ENCODE assay signal across 16 mouse cellular contexts in the genomic region with DNA sequence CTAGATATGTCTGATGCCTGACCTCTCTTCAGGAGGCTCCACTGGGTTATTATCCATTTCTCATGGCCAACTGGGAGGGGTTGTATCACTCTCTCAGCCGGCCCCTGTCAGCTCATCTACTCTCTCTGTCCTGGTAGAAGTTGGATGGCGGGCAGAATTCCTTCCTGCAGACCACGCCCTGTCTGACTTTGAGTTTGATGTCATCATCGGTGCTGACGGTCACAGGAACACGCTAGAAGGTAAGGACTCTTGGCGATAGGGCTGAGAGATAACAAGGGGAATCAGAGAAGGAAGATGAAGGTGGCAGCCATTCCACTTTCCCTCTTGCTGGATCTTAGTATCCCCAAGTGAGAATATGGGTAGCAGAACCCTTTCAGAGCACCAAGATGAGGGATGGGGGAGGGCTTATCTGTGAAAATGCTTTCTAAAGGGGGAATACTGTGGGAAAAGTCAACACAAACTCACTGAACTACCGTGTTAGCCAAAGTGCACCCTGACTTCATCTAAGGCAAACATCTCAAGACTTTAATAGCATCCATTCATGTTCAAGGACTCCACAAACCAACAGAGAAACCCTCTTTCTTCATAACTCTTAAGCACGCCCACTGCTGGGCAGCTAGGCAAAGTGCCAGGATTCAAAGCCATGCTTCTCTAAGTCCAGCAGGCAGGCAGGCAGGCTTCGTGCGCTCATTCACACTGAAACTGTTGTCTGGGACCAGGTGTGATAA.
A peak's percentile ranks its signal among the peaks of the same experiment; 100 is the strongest.
DNase-seq lines count a peak whose midpoint lies in the region; ATAC-seq and TF ChIP-seq lines count a peak whose summit lies in the region.
"Had no signal": no experiment of that assay in that cellular context is flagged by ENCODE, and none has a peak within 500 bp of the region (broad histone marks: within the 10 kb centered on the region; RNA-seq: fewer than 3 reads in every experiment).

No protein-coding gene starts in this region.

- ATAC-seq in heart, embryonic 12.5 days (ENCODE audit: insufficient number of reproducible peaks, low FRiP score), result no peak
- peak; percentile 65 for ATAC-seq in lung, embryonic 14.5 days (ENCODE audit: insufficient read depth)
- peak; percentile 76 for ATAC-seq in stomach, embryonic 16.5 days (ENCODE audit: insufficient read depth, low FRiP score)
- ATAC-seq: activated CD4-positive, CD25-positive, alpha-beta regulatory T cell, adult 4 months; forebrain, embryonic 16.5 days; inflammation-experienced regulatory T-cells, adult 6 months had no signal

- H3K27ac ChIP-seq in heart, embryonic 12.5 days (ENCODE audit: poor library complexity, severe bottlenecking), result peak overlapping the region; percentile 60
- peak overlapping the region; percentile 75 for H3K27ac ChIP-seq in lung, embryonic 14.5 days (ENCODE audit: low read depth)
- H3K27ac ChIP-seq in stomach, embryonic 16.5 days (ENCODE audit: low read length), result peak overlapping the region; percentile 44

- H3K4me3 ChIP-seq in heart, embryonic 12.5 days, result no peak overlapping the region
- no peak overlapping the region for H3K4me3 ChIP-seq in lung, embryonic 14.5 days (ENCODE audit: low read depth, low read length)
- no peak overlapping the region for H3K4me3 ChIP-seq in stomach, embryonic 16.5 days (replicated peaks; ENCODE audit: low read length)
- H3K4me3 ChIP-seq: megakaryocyte, embryonic 14.5 days had no signal

- 60% methylated on average over 11 of the region's 11 CpGs for WGBS in heart, embryonic 12.5 days
- 61% methylated on average over 11 of the region's 11 CpGs for WGBS in lung, embryonic 14.5 days
- 71% methylated on average over 11 of the region's 11 CpGs for WGBS in stomach, embryonic 16.5 days

- no peaks in the 10 kb centered on the region for H3K9me3 ChIP-seq in heart, embryonic 12.5 days (replicated peaks)
- no peaks in the 10 kb centered on the region for H3K9me3 ChIP-seq in lung, embryonic 14.5 days (ENCODE audit: low read depth, low read length)
- no peaks in the 10 kb centered on the region for H3K9me3 ChIP-seq in stomach, embryonic 16.5 days (replicated peaks; ENCODE audit: control insufficient read depth, low read length)
- H3K9me3 ChIP-seq: megakaryocyte, embryonic 14.5 days had no signal

- intact Hi-C loops in left cerebral cortex, postnatal 4 days (cut with DNase I), result no loop called here

- DNase-seq in heart, adult 11 months, result no peak
- DNase-seq in left cerebral cortex, postnatal 4 days, result peak; percentile 54
- no peak for DNase-seq in left cerebral cortex, adult 18-20 months (ENCODE audit: low spot score in 2 of 2)
- peak; percentile 87 for DNase-seq in lung, embryonic 14.5 days
- no peak for DNase-seq in c-Kit-positive CD71-positive TER-119-positive erythroid progenitor cells, embryonic 14.5 days (ENCODE audit: low spot score)
- DNase-seq in layer of hippocampus, postnatal 25 days (ENCODE audit: extremely low spot score in 1 of 2, low spot score in 1 of 2), result no peak
- DNase-seq: gastrocnemius, postnatal 36 days; layer of hippocampus, postnatal 36 days; liver; thymus, postnatal 36 days had no signal

- H3K4me1 ChIP-seq in heart, embryonic 12.5 days (replicated peaks), result peaks cover 74% of the 10 kb centered on the region
- H3K4me1 ChIP-seq in lung, embryonic 14.5 days (ENCODE audit: insufficient read depth), result no peaks in the 10 kb centered on the region
- 0 out of 2 replicates have a peak, but pooled peaks cover 10% of the 10 kb centered on the region for H3K4me1 ChIP-seq in stomach, embryonic 16.5 days (ENCODE audit: control insufficient read depth, insufficient read depth, low read length)
- H3K4me1 ChIP-seq: megakaryocyte, embryonic 14.5 days had no signal

- TF ChIP-seq CTCF in lung, embryonic 14.5 days (IDR thresholded peaks at IDR 0.05; ENCODE audit: low read depth), result peak; percentile 44; the same call in 1 of the 2 replicates

- H3K9ac ChIP-seq in heart, embryonic 12.5 days, result no peak overlapping the region
- H3K9ac ChIP-seq in lung, embryonic 14.5 days, result no peak overlapping the region
- H3K9ac ChIP-seq in stomach, embryonic 16.5 days (ENCODE audit: low read length), result no peak overlapping the region

- peaks cover 93% of the 10 kb centered on the region for H3K36me3 ChIP-seq in heart, embryonic 12.5 days
- H3K36me3 ChIP-seq in lung, embryonic 14.5 days (ENCODE audit: insufficient read depth), result peaks cover 4% of the 10 kb centered on the region; the same call in 1 of the 2 replicates
- no peaks in the 10 kb centered on the region for H3K36me3 ChIP-seq in stomach, embryonic 16.5 days (ENCODE audit: control insufficient read depth, insufficient read depth, low read length)

- H3K4me2 ChIP-seq in heart, embryonic 12.5 days, result no peak overlapping the region
- no peak overlapping the region for H3K4me2 ChIP-seq in lung, embryonic 14.5 days
- H3K4me2 ChIP-seq in stomach, embryonic 16.5 days (ENCODE audit: low read depth, low read length), result no peak overlapping the region

- H3K27me3 ChIP-seq in heart, embryonic 12.5 days (replicated peaks), result no peaks in the 10 kb centered on the region
- no peaks in the 10 kb centered on the region for H3K27me3 ChIP-seq in lung, embryonic 14.5 days (ENCODE audit: insufficient read depth, low read length)
- no peaks in the 10 kb centered on the region for H3K27me3 ChIP-seq in stomach, embryonic 16.5 days (ENCODE audit: control insufficient read depth, insufficient read depth, low read length)

Comparison
In these comparisons a context has a peak if more than half of its experiments do, and no peak if none do; other contexts are left out.
1. DNase-seq: peak in left cerebral cortex, postnatal 4 days (single experiment) and lung, embryonic 14.5 days (single experiment); none in heart, adult 11 months (single experiment), left cerebral cortex, adult 18-20 months (0 of 2), c-Kit-positive CD71-positive TER-119-positive erythroid progenitor cells, embryonic 14.5 days (single experiment) and layer of hippocampus, postnatal 25 days (0 of 2).
2. Peak in every context shown above with its lines, with median percentiles within 50 percentile points of each other: H3K27ac ChIP-seq.